Mouse (Mus musculus): ENCODE data around the gene Mrpl11. TPM values are rescaled to one million over a fixed set of nuclear protein-coding genes. Genes with fewer than 3 reads are reported as not detected.
A peak's percentile ranks its signal among the peaks of the same experiment; 100 is the strongest.
"Not testable (repeated sequence)": the region's sequence is repeated elsewhere in the genome, so short reads cannot be mapped to it uniquely, and the experiment has no call there.

The Mrpl11 gene
- total RNA-seq (2021) = 10 to 100 TPM; 52.6 to 58.0 TPM

DNA sequence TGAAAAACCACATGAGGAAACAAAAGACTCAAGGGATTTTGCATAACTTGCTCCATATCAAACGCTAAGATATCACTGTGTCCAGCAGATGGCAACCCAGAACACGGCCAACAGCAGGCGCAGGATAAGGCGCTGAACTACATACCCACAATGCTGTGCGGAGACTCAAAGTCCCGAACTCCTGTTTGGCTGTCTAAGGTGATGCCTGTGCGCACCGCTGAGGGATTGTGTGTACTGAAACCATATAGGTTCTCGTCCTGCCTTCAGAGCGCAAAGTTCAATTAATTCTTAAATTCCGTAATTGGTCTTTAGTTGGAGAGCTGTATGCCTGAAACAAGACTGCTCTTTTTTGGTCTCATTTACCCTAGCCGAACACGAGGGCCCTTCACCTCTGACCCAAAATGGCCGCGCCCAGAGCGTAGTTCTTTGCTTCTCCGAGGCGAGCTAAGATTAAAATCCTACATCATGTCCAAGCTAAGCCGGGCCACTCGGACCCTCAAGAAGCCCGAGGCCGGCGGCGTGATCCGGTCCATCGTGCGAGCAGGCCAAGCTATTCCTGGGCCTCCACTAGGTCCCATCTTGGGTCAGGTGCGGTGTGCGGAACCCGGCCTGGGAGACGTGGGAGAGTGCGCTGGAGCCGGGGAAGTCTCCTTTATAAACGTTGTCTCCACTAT, at the start of gene Mrpl11:
Mrpl11 (plus strand) TSS at position 220 of the 674 bp plus-strand sequence.
- intact Hi-C loops (cut with DNase I) = loop anchor here (5.0 kb wide), 1 partner anchor 40 kb away; no protein-coding TSS in a partner anchor

DNA sequence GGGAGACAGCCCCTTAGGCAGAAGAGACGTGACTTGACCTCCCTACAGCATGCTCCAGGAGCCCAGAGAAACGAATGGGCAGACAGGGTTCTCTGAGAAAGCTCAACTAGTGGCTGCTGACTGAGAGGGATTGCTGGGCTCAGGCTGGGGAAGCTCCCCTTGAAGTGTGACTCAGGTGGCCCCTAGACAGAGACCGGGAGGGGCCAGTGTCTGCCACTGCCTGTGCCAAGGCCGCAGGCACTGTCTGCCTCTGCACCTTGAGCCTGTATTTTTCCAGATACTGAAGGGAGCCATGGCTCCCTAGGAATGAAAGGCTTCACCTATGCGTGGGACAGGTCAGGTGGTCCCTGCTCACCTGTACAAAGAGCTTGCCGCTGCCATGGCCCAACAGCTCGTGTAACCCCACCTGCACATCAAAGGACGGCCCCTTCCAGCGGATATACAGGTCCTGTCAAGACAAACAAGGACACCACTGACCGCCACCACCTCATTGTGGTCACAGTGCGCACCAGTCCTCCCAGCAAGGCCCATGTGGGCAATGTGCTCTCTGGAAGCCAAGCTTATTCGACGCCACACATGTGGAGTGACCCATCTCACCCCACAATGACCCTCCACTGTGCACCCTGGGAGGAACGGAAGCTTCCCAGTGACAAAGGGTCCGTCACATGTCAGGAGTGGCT, 45.9 kb upstream of the Mrpl11 start:
- no peak for DNase-seq (ENCODE audit: low spot score in 2 of 2)
- intact Hi-C loops (cut with DNase I) = no loop called here

More for the DNA sequence above, at the start of gene Mrpl11:
- peak; percentile 94 to 98 for DNase-seq (ENCODE audit: low spot score in 2 of 2)

DNA sequence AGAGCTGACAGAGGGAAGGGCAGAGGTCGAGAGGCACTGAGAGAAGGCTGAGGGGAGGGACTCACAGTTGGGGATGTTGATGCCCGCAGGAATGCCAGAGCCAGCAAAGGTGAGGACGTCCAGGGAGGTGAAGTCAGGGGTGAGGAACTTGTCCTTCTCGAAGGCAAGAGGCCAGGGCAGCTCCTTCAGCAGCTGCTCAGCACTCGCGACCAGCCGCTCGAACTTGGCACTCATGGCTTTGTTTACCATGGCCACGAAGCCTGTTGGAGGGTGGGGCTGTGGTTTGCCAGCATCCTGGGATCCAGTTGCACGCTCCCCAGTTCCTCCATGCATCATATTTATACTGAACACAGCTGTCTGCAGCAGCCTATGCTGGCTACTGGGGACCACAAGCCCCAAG, 45.1 kb upstream of the Mrpl11 start:
- no peak for DNase-seq (ENCODE audit: low spot score in 2 of 2)
- intact Hi-C loops (cut with DNase I) = no loop called here

DNA sequence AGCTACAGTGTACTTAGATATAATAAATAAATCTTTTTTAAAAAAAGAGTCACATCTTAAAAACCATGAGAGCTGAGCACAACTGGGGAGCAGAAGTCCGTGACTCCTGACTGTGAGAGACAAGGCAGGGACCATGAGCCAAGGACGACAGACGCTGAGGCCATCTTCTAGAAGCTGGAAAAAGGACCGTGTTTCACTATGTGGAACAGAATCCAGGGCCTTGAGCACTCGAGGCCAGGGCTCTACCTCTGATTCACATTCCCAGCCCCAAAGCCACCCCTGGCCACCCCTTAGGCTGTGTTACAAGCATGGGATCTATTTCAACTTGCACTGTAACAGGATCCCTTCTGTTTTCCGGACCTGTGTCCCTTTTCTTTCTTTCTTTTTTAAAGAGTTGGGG, 42.3 kb upstream of the Mrpl11 start:
- DNase-seq (ENCODE audit: low spot score in 2 of 2) = no peak
- intact Hi-C loops (cut with DNase I) = no loop called here

DNA sequence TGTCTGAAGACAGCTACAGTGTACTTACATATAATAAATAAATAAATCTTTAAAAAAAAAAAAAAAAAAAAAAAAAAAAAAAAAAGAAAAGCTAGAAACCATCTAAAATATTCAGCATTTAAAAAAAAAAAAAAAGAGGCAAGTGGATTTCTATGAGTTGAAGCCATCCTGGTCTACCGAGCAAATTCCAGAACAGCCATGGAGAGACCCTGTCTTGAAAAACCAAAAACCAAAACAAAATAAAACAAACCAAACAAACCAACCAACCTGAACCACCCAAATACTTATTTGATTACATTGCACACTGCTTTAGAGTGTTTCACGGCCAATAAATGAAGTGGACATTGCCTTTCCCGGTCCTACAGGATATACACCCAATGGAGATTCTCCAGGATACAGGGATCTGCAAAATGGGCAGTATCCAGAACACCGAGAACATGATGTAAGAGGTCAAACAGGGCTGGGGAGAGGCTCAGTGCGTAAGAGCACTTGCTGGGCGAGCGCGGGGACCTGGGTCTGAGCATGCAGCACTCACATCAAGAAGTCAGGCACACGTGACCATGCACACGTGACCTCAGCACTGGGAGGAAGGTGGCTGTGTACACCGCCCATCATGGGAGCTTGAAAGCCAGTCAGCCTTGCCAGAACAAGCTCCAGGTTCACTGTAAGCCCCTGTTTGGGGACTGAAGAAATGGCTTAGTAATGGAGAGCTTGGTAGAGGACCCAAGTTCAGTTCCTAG, 36.7 kb upstream of the Mrpl11 start:
- no peak for DNase-seq (ENCODE audit: low spot score in 2 of 2)
- intact Hi-C loops (cut with DNase I) = no loop called here

DNA sequence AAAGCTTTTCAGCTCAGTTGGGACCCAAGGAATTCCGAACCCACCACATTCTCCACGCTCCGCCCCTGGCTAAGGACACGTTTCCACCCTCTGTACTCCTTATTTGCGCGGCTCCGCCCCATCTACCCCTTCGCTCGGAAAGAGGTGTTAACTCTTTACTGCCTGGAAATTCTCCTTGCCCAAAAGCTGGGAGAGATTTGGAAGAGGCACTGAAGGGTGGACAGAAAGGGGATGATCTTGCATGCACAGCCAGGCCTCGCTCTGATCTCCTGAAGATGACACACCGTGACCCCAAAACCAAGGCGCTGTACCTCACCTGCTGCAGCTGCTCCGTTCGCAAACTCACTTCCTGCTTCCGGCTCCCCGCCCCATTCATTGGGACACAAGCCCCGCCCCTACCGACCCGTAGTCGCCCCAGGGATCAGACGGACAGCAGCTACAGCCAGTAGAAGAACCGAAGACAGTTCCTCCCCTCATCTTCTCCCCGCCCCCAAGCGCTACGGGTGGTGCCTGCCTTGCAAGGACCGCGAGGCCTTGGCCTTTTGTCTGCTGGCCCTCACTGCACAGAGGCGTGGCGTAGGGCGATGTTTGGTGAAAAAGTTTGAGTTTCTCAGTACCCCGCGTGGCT, 33.9 kb upstream of the Mrpl11 start, which contains the start of gene Dpp3:
Dpp3 (minus strand) TSS at position 384 of the 628 bp plus-strand sequence.
- intact Hi-C loops (cut with DNase I) = no loop called here
- peak; percentile 98 to 99 for DNase-seq (ENCODE audit: low spot score in 2 of 2)

DNA sequence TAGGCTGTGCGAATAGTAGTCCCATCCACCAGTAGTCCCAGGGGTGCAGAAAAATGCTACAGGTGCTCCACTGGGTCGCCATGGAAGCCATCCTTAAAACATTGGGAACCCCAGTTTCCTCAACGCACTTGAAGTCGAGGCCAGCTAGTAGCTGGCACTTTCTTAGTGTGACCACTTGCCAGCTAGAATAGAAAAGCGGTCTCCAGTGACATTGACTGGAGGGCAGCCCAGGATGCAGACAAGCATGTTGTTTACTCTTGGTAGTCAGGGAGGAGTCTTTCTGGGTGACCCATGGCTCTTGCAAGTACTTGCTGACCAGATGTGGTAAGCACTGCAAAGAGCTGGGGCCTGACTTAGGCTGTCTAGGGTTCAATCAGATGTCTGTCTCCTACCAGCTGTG, 33.2 kb upstream of the Mrpl11 start:
- intact Hi-C loops (cut with DNase I) = no loop called here
- DNase-seq (ENCODE audit: low spot score in 2 of 2) = no peak

DNA sequence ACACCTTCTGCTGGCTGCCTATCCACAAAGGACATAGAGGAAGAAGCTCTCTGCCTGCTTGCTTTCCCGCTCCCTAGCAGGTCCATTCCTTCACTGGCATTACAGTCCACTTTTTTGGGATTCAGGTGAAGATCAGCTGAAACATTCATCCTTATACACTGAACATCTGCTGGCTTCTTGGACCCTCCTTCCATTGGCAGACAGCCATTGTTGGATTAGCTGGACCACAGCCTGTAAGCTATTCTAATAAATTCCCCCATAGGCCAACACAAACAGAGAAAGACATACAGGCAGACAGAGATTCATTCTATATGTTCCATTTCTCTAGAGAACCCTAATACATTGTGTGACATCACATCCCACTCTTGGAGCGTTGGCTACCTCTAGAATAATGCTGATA, 25.1 kb upstream of the Mrpl11 start:
- DNase-seq (ENCODE audit: low spot score in 2 of 2) = no peak
- intact Hi-C loops (cut with DNase I) = no loop called here

DNA sequence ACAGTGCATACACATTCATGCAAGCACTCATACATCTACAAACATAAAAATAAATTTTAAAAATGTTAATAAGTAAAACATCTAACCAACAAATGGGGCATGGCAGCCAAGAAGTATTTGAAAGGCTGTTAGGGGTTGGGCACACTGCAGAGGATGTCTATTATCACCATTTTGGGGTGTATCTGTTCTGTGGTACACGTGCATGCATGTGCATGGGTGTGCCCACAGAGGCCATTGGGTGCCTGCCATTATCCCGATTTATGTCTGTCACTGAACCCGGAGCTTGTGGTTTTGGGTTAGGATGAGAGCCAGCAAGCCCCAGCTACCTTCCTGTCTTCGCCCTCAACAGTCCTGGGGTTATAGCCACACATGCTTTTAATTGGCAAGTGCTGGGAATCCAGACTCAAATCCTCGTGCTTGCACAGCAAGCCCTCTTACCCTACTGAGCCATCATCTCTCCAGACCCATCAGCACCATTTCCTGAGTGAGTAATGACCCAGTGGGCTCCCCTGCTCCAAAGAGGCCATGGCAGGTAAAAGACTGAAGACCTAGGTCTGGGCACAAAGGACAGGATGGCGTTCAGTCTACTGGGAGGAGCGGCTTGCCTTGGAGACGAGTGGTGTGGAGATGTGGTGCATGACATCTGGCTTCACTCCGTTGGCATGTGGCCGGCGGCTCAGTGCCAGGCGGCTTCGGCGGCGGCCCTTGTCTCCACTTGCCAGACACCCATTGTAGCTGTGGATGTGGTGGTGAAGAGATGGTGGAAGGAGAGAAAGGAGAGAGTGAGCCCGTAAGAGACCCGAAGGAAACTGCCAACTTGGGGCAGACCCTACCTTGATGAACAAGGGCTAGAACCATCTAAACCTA, 24.3 kb upstream of the Mrpl11 start:
- DNase-seq (ENCODE audit: low spot score in 2 of 2) = no peak
- intact Hi-C loops (cut with DNase I) = no loop called here

DNA sequence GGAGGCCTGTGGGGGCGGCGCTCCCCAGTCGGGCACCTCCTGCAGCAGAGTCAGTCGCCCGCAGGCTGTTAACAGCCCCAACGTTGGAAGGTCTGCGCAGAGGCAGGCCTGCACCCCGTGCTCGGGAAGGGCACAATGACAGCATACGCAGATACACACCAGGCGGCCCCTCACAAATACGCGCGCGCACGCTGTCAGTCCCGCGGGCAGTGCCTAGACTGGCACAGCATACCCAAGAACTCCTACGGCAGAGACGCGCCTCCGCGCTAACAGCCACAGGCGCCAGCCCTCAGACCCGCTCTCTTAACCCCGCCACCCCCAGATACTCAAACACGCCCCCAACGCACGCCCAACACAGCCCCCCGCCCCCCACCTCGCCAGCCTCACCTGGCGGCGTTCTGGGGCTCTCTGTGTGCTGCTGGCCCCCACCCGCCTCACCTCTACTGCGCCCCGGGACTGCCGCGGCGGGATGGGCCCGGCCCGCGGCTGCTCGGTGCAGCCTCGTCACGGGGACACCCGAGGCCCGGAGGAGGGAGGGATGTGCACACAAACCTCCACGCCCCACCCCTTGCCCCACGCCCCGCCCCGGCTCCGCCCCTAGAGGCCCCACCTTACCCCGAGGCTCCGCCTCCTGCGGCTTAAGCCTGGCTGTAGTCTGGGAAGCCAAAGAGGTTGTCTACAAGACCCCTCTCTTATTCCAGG, 19.2 kb upstream of the Mrpl11 start, which contains the start of gene Peli3:
Peli3 (minus strand) TSS at position 577 of the 702 bp plus-strand sequence.
- intact Hi-C loops (cut with DNase I) = no loop called here
- DNase-seq (ENCODE audit: low spot score in 2 of 2) = peak; percentile 78 to 83

DNA sequence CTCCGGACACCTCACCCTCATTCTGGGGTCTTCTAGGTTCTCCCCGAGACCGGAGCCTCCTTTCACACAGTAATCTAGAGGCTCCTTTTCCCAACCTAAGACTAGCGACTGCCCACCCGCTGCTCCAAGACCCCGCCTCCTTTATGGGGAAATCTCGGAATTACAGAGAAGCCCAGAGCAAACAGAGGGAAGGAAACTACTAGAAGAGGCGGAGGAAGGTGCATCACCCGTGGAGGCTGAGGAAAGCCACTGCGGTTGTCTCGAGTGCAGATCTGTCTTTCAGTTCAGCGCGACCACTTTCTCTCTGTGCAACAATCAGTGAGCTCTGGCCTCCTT, 18.7 kb upstream of the Mrpl11 start:
- intact Hi-C loops (cut with DNase I) = no loop called here
- peak; percentile 21 to 48 for DNase-seq (ENCODE audit: low spot score in 2 of 2)

DNA sequence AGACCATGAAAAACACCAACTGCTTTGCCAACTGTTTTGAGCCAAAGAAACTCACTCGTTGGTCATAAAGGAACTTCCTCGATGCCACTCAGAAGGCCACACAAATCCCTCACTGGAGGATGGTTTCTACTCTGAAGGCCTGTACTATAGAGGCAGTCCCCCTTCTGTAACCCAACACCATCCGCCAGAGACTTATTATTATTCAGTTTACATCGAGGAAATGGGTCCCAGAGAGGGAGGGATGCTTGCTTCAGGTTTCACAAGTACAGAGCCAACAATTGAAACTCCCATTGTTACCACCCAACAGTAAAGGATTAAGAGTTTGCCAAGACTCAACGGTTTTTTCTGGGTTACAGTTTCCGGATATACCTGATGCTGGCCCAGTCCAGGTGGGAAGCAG, 16.4 kb upstream of the Mrpl11 start:
- intact Hi-C loops (cut with DNase I) = no loop called here
- no peak for DNase-seq (ENCODE audit: low spot score in 2 of 2)

DNA sequence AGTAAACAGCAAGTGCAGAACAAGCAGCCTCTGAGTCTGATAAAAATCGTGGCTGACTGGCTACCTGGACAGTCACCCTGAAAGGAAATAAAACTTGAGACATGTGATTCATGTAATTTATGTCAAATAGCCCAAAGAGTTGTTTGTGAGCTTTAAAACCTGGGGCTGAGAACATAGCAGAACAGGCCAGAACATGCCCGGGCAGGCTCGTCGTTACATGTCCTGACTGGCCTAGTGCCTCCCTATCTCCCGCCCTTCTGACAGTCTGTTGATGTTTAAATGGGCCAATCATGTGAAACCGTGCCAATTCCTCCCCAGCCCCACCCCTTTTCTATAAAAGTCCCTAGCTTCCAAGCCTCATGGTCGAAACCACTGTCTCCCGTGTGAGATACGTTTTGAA, 13.3 kb upstream of the Mrpl11 start:
- intact Hi-C loops (cut with DNase I); DNase-seq (ENCODE audit: low spot score in 2 of 2): not testable (repeated sequence)

DNA sequence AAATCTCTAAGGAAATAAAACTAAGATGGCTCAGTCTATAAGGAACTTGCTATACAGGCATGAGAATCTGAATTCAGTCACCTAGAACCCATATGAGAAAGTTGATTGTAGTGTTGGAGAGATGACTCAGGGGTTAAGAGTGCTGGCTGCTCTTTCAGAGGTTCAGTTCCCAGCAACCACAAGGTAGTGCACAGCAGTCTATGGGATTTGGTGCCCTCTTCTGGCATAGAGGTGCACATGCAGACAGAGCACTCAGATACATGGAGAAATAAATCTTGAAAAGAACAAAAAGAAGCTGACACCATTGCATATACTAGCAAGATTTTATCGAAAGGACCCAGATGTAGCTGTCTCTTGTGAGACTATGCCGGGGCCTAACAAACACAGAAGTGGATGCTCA, 6.3 kb downstream of the Mrpl11 start:
- intact Hi-C loops (cut with DNase I) = no loop called here
- no peak for DNase-seq (ENCODE audit: low spot score in 2 of 2)

DNA sequence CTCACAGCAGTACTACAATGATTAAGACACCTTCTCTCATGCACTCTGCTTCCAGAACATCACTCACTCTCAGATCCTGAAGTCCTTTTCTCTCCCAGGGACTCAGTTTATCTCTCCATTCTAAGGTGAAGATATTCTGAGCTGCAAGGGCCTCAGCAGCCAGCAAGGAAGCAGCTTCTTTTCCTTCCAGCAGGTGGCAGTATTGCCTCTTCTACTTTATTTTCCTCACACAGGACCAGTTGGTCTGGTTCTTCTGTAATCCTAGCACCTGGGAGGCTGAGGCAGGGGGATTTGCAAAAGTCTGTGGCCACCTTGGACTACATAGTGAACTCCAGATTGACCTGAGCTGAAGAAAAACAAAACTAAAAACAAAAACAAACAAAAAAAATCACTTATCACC, 19.8 kb downstream of the Mrpl11 start:
- intact Hi-C loops (cut with DNase I) = loop anchor here (1.0 to 5.0 kb wide), 2 partner anchors 21 to 36 kb away; no protein-coding TSS in a partner anchor
- DNase-seq (ENCODE audit: low spot score in 2 of 2) = peak; percentile 73 to 88

DNA sequence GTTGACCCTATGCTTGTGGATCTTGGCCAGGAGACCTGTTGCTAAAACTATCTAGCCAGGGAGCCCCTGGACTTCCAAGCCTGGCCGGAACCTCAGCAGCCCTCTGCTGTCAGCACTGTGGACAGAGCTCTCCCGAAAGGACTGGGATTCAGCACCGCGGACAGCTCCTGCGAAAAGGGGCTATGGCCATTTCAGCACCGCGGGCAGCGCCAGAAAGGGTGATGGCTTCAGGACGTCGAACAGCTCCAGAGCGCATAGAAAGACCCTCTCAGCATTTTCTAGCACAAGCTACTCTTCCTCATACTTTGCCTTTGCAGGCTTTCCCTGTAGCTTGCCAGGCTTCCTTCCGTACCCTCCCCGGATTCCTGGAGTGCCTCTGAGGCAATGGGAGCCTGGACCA, 27.1 kb downstream of the Mrpl11 start:
- peak in 1 of 2 experiments; percentile 69 for DNase-seq (ENCODE audit: low spot score in 2 of 2)
- intact Hi-C loops (cut with DNase I) = no loop called here

DNA sequence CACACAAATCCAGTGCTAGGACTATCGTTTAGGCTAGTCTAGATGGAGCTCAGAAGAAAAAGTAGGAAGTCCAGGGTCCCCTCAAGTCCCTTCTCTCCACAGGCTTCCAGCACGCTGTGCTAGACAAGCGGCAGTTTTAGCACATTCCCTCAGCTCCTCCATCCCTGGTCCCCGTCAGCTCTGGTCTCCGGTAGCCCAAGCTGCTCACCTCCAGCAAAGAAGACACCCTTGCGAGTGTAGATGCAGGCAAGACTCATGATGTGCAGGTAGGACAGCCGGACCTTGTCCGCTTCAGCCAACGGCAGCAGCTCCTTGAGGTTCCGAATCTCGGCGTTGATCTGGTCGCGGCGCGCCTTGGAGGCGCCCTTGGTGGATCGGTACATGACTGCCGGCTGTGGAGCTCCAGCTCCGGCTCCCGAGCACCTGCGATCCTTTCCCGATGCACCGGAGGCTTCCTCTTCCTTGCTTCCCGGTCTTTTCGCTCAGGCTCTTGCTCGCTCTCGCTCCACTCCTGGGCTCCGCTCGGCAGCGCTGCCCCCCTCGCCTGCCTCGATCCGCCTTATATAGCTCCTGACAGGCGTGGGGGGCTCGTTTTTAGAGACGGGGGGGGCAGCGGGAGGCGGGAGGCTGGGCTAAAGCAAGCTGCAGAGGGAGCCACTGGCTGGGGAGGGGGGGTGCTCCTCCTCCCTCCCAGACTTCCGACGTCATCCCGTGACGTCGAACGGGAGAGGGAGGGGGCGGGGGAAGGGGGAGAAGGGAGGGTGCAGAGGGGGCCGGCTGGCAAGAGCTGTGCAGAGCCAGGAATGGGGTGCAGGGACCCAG, 27.7 kb downstream of the Mrpl11 start:
- peak; percentile 81 to 91 for DNase-seq (ENCODE audit: low spot score in 2 of 2)
- intact Hi-C loops (cut with DNase I) = loop anchor here (1.0 to 5.0 kb wide), 2 partner anchors 12 to 592 kb away; partner anchors contain the start of gene Kdm2a

DNA sequence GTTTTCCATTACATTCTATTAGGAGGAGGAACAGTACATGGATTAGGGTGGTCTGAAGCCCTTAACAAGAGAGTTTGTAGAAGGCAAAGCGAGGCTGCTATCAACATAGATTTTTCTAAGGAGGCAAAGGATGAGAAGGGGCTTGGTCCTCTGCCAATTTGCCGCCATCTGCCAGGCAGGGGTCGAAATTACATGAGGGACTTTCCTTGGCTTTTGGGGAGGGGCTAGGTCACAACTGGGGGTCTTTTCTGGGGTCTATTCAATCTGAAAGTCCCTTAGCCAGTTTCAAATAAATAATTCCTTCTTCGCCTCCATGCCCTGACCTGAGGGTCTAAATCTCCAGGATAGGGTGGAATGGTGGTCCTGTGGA, 28.3 kb downstream of the Mrpl11 start, which contains the start of gene Npas4:
Npas4 (minus strand) TSS at position 61 of the 370 bp plus-strand sequence.
- DNase-seq (ENCODE audit: low spot score in 2 of 2) = no peak
- intact Hi-C loops (cut with DNase I) = loop anchor here (1.0 to 5.0 kb wide), 2 partner anchors 11 to 593 kb away; partner anchors contain the start of gene Kdm2a

Measured in left cerebral cortex, postnatal 25 days (tissue).